Mouse (Mus musculus) CD4-positive, CD25-positive, alpha-beta regulatory T cell, adult 4 months (primary cell): Measurements from ENCODE around the gene Smg6. TPM values are rescaled to one million over a fixed set of nuclear protein-coding genes. Genes with fewer than 3 reads are reported as not detected.
A peak's percentile ranks its signal among the peaks of the same experiment; 100 is the strongest.

ENCODE experiments used
- ATAC-seq: one replicate; pipeline ENCODE4 v1.8.0; 2017
- polyA plus RNA-seq, 2 experiments: library from polyadenylated mRNA; unstranded; fragments of 100-300 nt; shearing (Covaris generic); gene quantifications; one replicate each; pipeline ENCODE4 v1.2.1; 2017

Gene Smg6
- polyA plus RNA-seq, 2 experiments from 2014 or later, result 16.5 to 21.8 TPM

- ATAC-seq, result peak; percentile 33
Observed at GRCm38 (mm10) chr11:75152603-75153557, 227.3 kb downstream of the Smg6 start.

- peak; percentile 90 for ATAC-seq
Observed at GRCm38 (mm10) chr11:75154053-75154585, 228.5 kb downstream of the Smg6 start.

- no peak for ATAC-seq
Observed at GRCm38 (mm10) chr11:75155985-75156384, 230.4 kb downstream of the Smg6 start.

- ATAC-seq, result no peak
Observed at GRCm38 (mm10) chr11:75156416-75156815, 230.8 kb downstream of the Smg6 start.

- ATAC-seq, result no peak
Observed at GRCm38 (mm10) chr11:75157037-75157436, 231.4 kb downstream of the Smg6 start.

- ATAC-seq, result no peak
Observed at GRCm38 (mm10) chr11:75157901-75158300, 232.3 kb downstream of the Smg6 start.

- no peak for ATAC-seq
Observed at GRCm38 (mm10) chr11:75158432-75158831, 232.8 kb downstream of the Smg6 start.

GRCm38 (mm10) chr11:75159564-75159963 lies 233.9 kb downstream of the Smg6 start:
- no peak for ATAC-seq

- ATAC-seq, result no peak
Observed at GRCm38 (mm10) chr11:75160954-75161353, 235.3 kb downstream of the Smg6 start.

- ATAC-seq, result no peak
Observed at GRCm38 (mm10) chr11:75161417-75162008, 235.9 kb downstream of the Smg6 start.

GRCm38 (mm10) chr11:75162591-75163080 lies 237.0 kb downstream of the Smg6 start:
- ATAC-seq, result no peak

- ATAC-seq, result no peak
Observed at GRCm38 (mm10) chr11:75163379-75163778, 237.8 kb downstream of the Smg6 start.

- ATAC-seq, result no peak
Observed at GRCm38 (mm10) chr11:75164051-75164450, 238.4 kb downstream of the Smg6 start.

GRCm38 (mm10) chr11:75164750-75165149 lies 239.1 kb downstream of the Smg6 start:
- ATAC-seq, result no peak

GRCm38 (mm10) chr11:75165441-75166192 lies 240.0 kb downstream of the Smg6 start:
- peak; percentile 40 for ATAC-seq

GRCm38 (mm10) chr11:75166193-75166842 lies 240.7 kb downstream of the Smg6 start:
- ATAC-seq, result no peak

- no peak for ATAC-seq
Observed at GRCm38 (mm10) chr11:75166861-75167642, 241.4 kb downstream of the Smg6 start.

- no peak for ATAC-seq
Observed at GRCm38 (mm10) chr11:75167643-75168589, 242.3 kb downstream of the Smg6 start.

- ATAC-seq, result peak; percentile 22
Observed at GRCm38 (mm10) chr11:75168590-75169361, 243.2 kb downstream of the Smg6 start.
